Mouse (Mus musculus) heart, embryonic 11.5 days (tissue): ENCODE measurements around the gene Fam213a. TPM values are rescaled to one million over a fixed set of nuclear protein-coding genes. Genes with fewer than 3 reads are reported as not detected.
A peak's percentile ranks its signal among the peaks of the same experiment; 100 is the strongest.

Experiments used
- ATAC-seq: fragments of 200-750 bp; cut with Nextera tagmentation; replicated peaks from 2 replicates; pipeline ENCODE4 v1.8.0; 2017; ENCODE audit warnings: moderate library complexity; ENCODE audit not compliant: insufficient number of reproducible peaks, low FRiP score, low TSS enrichment
- H3K27ac ChIP-seq: fragments of 300-500 bp; sonication (generic); 2 replicates; pipeline ENCODE4 v1.5.1; 2014; ENCODE audit warnings: mild to moderate bottlenecking, low read depth, low read length
- H3K27me3 ChIP-seq: fragments of 300-500 bp; sonication (generic); 2 replicates; pipeline ENCODE4 v1.6.1; 2014; ENCODE audit warnings: mild to moderate bottlenecking, low read length, mixed read lengths; ENCODE audit not compliant: control insufficient read depth, insufficient read depth
- H3K36me3 ChIP-seq: fragments of 300-500 bp; sonication (generic); 2 replicates; pipeline ENCODE4 v1.6.1; 2014; ENCODE audit warnings: mild to moderate bottlenecking, low read length, moderate library complexity, mixed read lengths; ENCODE audit not compliant: control insufficient read depth, insufficient read depth
- H3K4me1 ChIP-seq: fragments of 300-500 bp; sonication (generic); 2 replicates; pipeline ENCODE4 v1.6.1; 2014; ENCODE audit warnings: low read length; ENCODE audit not compliant: control insufficient read depth, insufficient read depth
- H3K4me2 ChIP-seq: fragments of 300-500 bp; sonication (generic); 2 replicates; pipeline ENCODE4 v1.6.1; 2014; ENCODE audit warnings: mild to moderate bottlenecking, moderate library complexity
- H3K4me3 ChIP-seq: fragments of 300-500 bp; sonication (generic); 2 replicates; pipeline ENCODE4 v1.5.1; 2014; ENCODE audit warnings: low read depth, low read length
- H3K9ac ChIP-seq: fragments of 300-500 bp; sonication (generic); 2 replicates; pipeline ENCODE4 v1.6.1; 2014; ENCODE audit warnings: mild to moderate bottlenecking, low read depth, low read length, moderate library complexity
- H3K9me3 ChIP-seq: fragments of 300-500 bp; sonication (generic); replicated peaks from 2 replicates; pipeline ENCODE4 v1.6.1; 2016; ENCODE audit warnings: low read length; ENCODE audit not compliant: control insufficient read depth
- WGBS: fragments of 180-500 bp; shearing (Covaris S2); extraction: QIAGEN DNeasy Blood & Tissue Kit; methylation state at CpG from one replicate; pipeline ENCODE4 v1.1.7; 2014; ENCODE audit not compliant: insufficient replicate concordance; 5-methylcytosine and 5-hydroxymethylcytosine counted together
- polyA plus RNA-seq: library from polyadenylated mRNA; unstranded; fragments of >200 nt; fragmentation: Nextera tagmentation; extraction: Ambion mirVana; gene quantifications from 2 replicates; pipeline ENCODE4 v1.2.1, GENCODE M21; 2014

Fam213a gene
- polyA plus RNA-seq, 1 experiment from 2014 or later, result 75.4 TPM

DNA sequence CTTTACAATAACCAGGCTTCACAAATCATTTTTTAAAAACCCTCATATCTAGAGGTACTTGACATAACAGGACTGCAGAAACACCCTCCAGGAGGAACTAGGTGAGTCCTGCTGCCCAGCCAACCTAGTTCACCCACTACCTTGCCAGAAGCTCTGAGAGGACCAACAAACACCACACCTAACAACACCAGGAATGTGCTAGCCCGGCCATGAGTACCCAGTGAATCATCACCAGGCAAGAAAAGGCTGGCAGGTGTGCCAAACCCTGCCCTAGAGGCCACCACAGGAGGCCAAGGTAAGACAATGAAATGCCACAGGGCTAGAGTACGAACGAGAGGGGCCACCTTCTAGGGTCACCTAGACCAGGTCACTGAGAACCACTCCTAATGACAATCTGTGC lies 17.4 kb downstream of the Fam213a start:
- H3K4me3 ChIP-seq, result no peak overlapping the region
- peaks cover 6% of the 10 kb centered on the region for H3K36me3 ChIP-seq
- 86% methylated on average over 3 of the region's 3 CpGs for WGBS
- H3K27me3 ChIP-seq, result no peaks in the 10 kb centered on the region
- no peak overlapping the region for H3K27ac ChIP-seq
- no peak overlapping the region for H3K9ac ChIP-seq
- ATAC-seq, result no peak
- no peak overlapping the region for H3K4me2 ChIP-seq
- H3K9me3 ChIP-seq, result no peaks in the 10 kb centered on the region
- H3K4me1 ChIP-seq, result peaks cover 10% of the 10 kb centered on the region

DNA sequence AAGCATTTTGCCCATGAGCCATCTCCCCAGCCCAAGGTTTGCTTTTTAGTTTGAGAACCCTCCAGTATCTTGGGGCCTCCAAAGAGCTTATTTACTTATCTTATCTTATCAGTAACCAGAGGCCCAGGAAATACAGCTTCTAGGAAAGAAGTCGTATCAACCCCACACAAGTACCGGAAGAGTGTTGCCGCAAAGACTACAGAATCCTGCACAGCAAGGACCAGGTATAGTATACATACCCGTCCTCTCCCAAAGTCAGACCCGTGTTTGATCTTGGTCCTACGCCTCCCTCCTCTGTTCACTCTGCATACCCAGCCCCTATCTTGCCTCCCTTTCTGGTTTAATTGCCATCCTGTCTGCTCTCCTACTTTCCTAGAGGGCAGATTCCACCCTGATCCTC lies 21.1 kb downstream of the Fam213a start:
- 19% methylated on average over 6 of the region's 6 CpGs for whole genome bisulfite sequencing
- Histone ChIP-seq H3K9me3 (no peaks in the 10 kb centered on the region), H3K4me3 (no peak overlapping the region), H3K4me1 (peaks cover 10% of the 10 kb centered on the region), H3K9ac (no peak overlapping the region), H3K27ac (no peak overlapping the region), H3K4me2 (peak overlapping the region; percentile 38; the same call in 1 of the 2 replicates), H3K27me3 (no peaks in the 10 kb centered on the region), H3K36me3 (peaks cover 2% of the 10 kb centered on the region; the same call in 1 of the 2 replicates)
- ATAC-seq, result no peak

DNA sequence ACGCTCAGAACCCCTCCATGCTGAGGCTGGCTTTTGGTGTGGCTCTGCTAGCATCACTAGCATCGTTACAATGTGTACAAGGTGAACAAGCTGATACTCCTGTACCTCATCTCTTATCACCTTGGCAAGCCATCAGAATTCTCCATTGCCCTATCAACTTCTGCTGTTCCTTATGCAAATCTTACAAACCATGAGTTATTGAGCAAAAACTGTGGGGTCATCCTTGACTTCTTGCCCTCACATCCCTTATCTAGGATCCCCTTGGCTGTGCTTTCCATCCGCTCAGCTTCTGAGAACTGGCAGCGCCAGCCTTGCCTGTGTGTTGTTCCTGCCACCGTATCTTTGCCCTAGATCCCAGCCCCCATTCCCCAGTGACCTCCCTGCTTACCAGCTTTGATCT lies 24.8 kb downstream of the Fam213a start:
- no peak overlapping the region for H3K27ac ChIP-seq
- H3K9ac ChIP-seq, result no peak overlapping the region
- peaks cover 10% of the 10 kb centered on the region for H3K4me1 ChIP-seq
- no peaks in the 10 kb centered on the region for H3K9me3 ChIP-seq
- ATAC-seq, result no peak
- no peaks in the 10 kb centered on the region for H3K27me3 ChIP-seq
- H3K4me2 ChIP-seq, result no peak overlapping the region
- H3K36me3 ChIP-seq, result no peaks in the 10 kb centered on the region
- H3K4me3 ChIP-seq, result no peak overlapping the region
- 79% methylated on average over 5 of the region's 5 CpGs for WGBS

DNA sequence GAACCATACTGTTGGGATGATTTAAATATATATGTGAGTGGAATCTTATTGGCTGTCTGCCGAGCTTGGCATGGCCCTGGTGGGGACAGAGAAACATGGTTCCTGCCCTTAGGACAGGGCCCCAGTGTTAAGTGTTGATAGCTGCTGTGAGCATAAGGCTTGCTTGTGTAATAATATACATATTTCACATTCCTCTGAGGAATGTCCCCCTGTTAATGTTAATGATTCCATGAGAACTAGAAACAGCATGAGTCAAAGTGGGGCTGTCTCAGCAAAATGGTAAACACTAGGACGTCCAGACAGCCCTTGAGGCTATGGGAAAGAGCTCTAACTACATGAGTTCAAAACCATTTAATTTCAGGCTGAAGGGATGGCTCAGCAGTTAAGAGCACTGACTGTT lies 26.4 kb downstream of the Fam213a start:
- no peak overlapping the region for H3K27ac ChIP-seq
- H3K36me3 ChIP-seq, result no peaks in the 10 kb centered on the region
- H3K27me3 ChIP-seq, result no peaks in the 10 kb centered on the region
- 82% methylated on average over 2 of the region's 2 CpGs for whole genome bisulfite sequencing
- no peak overlapping the region for H3K9ac ChIP-seq
- no peak for ATAC-seq
- H3K4me1 ChIP-seq, result peaks cover 5% of the 10 kb centered on the region
- H3K4me2 ChIP-seq, result no peak overlapping the region
- no peaks in the 10 kb centered on the region for H3K9me3 ChIP-seq
- H3K4me3 ChIP-seq, result no peak overlapping the region

DNA sequence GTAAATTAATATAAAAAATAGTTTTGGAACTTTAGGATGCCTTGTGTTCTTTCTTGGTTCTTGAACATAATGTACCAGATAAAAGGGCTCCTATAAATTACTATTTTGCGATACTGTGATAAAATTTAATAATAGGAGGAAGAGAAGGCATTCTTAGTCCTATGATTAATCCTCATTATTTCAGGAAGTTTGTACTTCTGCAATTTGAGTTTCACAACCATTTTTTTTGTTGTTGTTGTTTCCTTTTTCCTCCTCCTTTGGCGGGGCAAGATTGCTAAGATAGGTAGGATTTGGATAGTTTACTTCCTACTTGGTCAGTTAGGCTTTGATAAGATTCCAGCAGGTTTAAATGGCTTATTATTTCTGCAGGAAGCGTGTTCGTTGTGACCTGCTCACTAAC lies 28.0 kb downstream of the Fam213a start:
- H3K4me2 ChIP-seq, result no peak overlapping the region
- no peak overlapping the region for H3K9ac ChIP-seq
- no peaks in the 10 kb centered on the region for H3K9me3 ChIP-seq
- ATAC-seq, result no peak
- 80% methylated on average over 4 of the region's 4 CpGs for WGBS
- H3K4me1 ChIP-seq, result no peaks in the 10 kb centered on the region
- H3K27me3 ChIP-seq, result no peaks in the 10 kb centered on the region
- H3K4me3 ChIP-seq, result no peak overlapping the region
- no peaks in the 10 kb centered on the region for H3K36me3 ChIP-seq
- H3K27ac ChIP-seq, result no peak overlapping the region

DNA sequence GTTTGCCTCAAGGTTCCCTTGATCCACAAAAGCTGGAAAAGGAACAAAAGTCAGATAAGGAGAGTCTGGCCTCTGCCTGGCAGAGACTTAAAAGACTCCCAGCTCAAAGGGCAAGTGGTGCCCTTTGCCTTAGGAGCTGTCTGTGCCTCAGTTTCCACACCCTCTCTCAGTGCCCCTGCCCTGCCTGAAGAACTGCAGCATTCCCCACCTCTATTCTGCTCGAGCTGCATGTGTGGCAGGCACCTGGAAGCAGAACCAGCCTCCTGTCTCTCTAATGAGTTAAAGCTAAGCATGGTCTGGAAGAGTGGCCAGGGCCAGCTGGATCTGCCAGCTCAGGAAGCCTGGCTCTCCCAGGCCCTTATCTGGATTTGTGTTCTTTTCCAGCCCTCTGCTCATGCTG lies 33.9 kb downstream of the Fam213a start:
- no peak overlapping the region for H3K27ac ChIP-seq
- no peak overlapping the region for H3K9ac ChIP-seq
- H3K27me3 ChIP-seq, result no peaks in the 10 kb centered on the region
- no peak overlapping the region for H3K4me2 ChIP-seq
- H3K9me3 ChIP-seq, result no peaks in the 10 kb centered on the region
- H3K4me3 ChIP-seq, result no peak overlapping the region
- no peaks in the 10 kb centered on the region for H3K36me3 ChIP-seq
- no peak for ATAC-seq
- H3K4me1 ChIP-seq, result peaks cover 7% of the 10 kb centered on the region; the same call in 1 of the 2 replicates
- WGBS, result 56% methylated on average over 1 of the region's 1 CpGs

DNA sequence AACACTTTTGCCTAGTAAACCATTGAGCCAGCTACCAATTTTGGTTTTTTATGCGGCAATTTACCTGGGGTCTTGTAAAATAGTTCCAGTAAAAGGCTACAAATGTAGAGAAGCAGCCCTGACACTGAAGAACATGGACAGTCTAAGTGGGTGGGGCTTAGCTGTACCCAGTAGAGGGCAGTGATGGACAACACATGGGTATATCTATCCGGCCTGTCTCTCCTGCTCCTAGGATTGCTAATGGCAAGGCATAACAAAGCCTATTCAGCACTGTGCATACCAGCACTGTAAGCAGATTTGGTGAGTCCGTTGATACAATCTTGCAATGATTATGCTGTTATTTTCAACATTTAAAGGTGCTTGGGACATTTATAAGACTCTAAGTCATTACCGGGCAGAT lies 34.6 kb downstream of the Fam213a start:
- H3K27me3 ChIP-seq, result no peaks in the 10 kb centered on the region
- no peaks in the 10 kb centered on the region for H3K9me3 ChIP-seq
- no peak overlapping the region for H3K27ac ChIP-seq
- no peak overlapping the region for H3K4me3 ChIP-seq
- no peak overlapping the region for H3K9ac ChIP-seq
- 39% methylated on average over 4 of the region's 4 CpGs for WGBS
- H3K4me1 ChIP-seq, result peaks cover 7% of the 10 kb centered on the region; the same call in 1 of the 2 replicates
- no peaks in the 10 kb centered on the region for H3K36me3 ChIP-seq
- ATAC-seq, result peak; percentile 75; the same call in 1 of the 2 replicates
- no peak overlapping the region for H3K4me2 ChIP-seq

DNA sequence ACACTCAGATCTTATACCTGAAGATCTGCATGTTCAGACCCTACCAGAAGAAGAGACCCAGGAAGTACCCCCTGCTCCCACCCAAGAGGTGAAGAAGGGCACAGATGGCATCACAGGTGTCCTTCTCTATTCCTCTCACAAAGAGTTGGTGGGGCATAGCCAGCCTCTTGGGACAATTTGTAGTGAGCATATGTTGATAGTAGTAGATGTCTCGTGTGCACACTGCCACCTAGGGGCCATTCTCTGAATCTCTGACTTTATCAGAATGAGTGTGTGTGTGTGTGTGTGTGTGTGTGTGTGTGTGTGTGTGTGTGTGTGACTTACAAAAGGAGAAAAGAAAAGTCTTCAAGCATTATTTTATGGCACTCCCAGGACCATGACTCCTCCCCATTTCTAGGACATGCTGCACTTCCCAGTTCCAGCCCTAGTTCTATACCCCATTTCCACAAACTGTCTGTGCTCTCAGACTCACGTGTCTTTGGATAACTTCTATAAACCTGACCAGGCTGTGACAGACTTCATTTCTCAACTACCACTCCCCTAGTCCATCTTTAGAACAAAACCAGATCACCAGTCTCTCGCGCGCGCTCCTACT lies 38.4 kb downstream of the Fam213a start:
- no peak overlapping the region for H3K27ac ChIP-seq
- WGBS, result 67% methylated on average over 6 of the region's 6 CpGs
- 0 out of 2 replicates have a peak, but pooled peaks have one; percentile 55 for ATAC-seq

DNA sequence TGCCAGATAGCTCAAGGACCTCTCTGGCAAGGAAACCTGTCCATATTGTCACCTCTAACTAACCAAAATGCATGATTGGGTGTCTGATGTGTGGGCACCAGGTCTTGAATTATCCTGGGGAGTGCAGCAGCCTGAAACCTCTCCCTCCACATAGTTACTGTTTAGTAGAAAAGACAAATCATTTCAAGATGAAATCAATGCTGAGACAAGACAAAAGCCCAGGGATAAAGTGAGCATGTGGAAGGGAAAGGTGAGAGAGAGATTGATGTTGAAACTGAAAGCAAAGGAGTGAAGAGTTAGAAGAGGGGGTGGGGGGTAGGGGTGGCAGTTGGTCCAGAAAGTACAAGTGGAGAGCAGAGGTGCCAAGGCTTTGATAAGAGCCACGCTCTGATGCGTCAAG lies 45.5 kb downstream of the Fam213a start:
- H3K4me1 ChIP-seq, result peaks cover 24% of the 10 kb centered on the region
- peak overlapping the region; percentile 85 for H3K4me2 ChIP-seq
- no peak overlapping the region for H3K27ac ChIP-seq
- peak overlapping the region; percentile 80 for H3K4me3 ChIP-seq
- 55% methylated on average over 2 of the region's 2 CpGs for WGBS
- H3K27me3 ChIP-seq, result no peaks in the 10 kb centered on the region; the same call in 1 of the 2 replicates
- no peaks in the 10 kb centered on the region for H3K9me3 ChIP-seq
- ATAC-seq, result no peak
- no peak overlapping the region for H3K9ac ChIP-seq
- no peaks in the 10 kb centered on the region for H3K36me3 ChIP-seq

More for the DNA sequence above, 38.4 kb downstream of the Fam213a start:
- no peak overlapping the region for H3K4me2 ChIP-seq
- H3K9ac ChIP-seq, result no peak overlapping the region
- H3K9me3 ChIP-seq, result no peaks in the 10 kb centered on the region
- H3K27me3 ChIP-seq, result no peaks in the 10 kb centered on the region
- no peak overlapping the region for H3K4me3 ChIP-seq
- no peaks in the 10 kb centered on the region for H3K36me3 ChIP-seq
- peaks cover 7% of the 10 kb centered on the region; the same call in 1 of the 2 replicates for H3K4me1 ChIP-seq
